ENCODE assay signal across 14 mouse cellular contexts in the genomic region with DNA sequence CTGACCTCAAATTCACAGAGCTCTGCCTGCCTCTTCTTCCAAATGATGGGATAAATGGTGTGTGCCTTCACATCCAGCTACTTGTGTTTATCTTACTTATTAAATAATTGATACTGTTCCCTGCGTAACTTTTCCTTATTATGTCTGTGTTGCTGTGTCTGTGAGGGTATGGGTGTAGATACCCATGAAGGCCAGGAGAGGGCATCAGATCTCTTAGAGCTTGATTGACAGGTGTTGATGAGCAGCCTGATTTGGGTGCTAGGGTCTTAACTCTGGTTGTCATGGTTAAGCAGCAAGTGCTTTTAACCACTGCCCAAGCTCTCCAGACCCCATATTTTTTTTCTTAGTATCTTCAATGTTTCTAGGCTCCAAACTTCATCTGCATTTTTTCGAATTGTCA. TPM values are rescaled to one million over a fixed set of nuclear protein-coding genes. Genes with fewer than 3 reads are reported as not detected.
DNase-seq lines count a peak whose midpoint lies in the region; ATAC-seq and TF ChIP-seq lines count a peak whose summit lies in the region.
"Had no signal": no experiment of that assay in that cellular context is flagged by ENCODE, and none has a peak within 500 bp of the region (broad histone marks: within the 10 kb centered on the region; RNA-seq: fewer than 3 reads in every experiment).

No protein-coding gene starts in this region.

- no peak overlapping the region for H3K27ac ChIP-seq in kidney, adult 2 months (ENCODE audit: insufficient read depth, low read depth, low read length)
- H3K27ac ChIP-seq in kidney, embryonic 14.5 days (ENCODE audit: low read depth, low read length): no peak overlapping the region
- no peak overlapping the region for H3K27ac ChIP-seq in stomach, postnatal 0 days (replicated peaks)
- H3K27ac ChIP-seq: liver, embryonic 13.5 days had no signal

- TF ChIP-seq CTCF in kidney, adult 2 months (conservative IDR thresholded peaks at IDR 0.05; ENCODE audit: insufficient read depth, insufficient read length, low read depth, low read length): peak; percentile 49
- TF ChIP-seq CTCF in stomach, postnatal 0 days (IDR thresholded peaks at IDR 0.05; ENCODE audit: low read depth): peak; percentile 65

- H3K4me2 ChIP-seq in kidney, embryonic 14.5 days (replicated peaks; ENCODE audit: low read depth, low read length): no peak overlapping the region
- no peak overlapping the region for H3K4me2 ChIP-seq in stomach, postnatal 0 days (replicated peaks; ENCODE audit: low read depth)
- H3K4me2 ChIP-seq: liver, embryonic 13.5 days had no signal

- H3K36me3 ChIP-seq in kidney, adult 2 months (ENCODE audit: control insufficient read depth, insufficient read depth, low read length): no peaks in the 10 kb centered on the region
- no peaks in the 10 kb centered on the region for H3K36me3 ChIP-seq in kidney, embryonic 14.5 days (ENCODE audit: control insufficient read depth, insufficient read depth, low read length)
- no peaks in the 10 kb centered on the region for H3K36me3 ChIP-seq in stomach, postnatal 0 days (ENCODE audit: control insufficient read depth, insufficient read depth, low read length)
- H3K36me3 ChIP-seq: liver, embryonic 13.5 days had no signal

- no peak for ATAC-seq in kidney, embryonic 14.5 days (ENCODE audit: low FRiP score, low TSS enrichment)
- ATAC-seq in common myeloid progenitor, adult 5-6 weeks (replicated peaks; ENCODE audit: low read depth, poor library complexity, severe bottlenecking): 0 out of 2 replicates have a peak, but pooled peaks have one; percentile 38
- ATAC-seq in stomach, postnatal 0 days (ENCODE audit: low FRiP score, low TSS enrichment): no peak

- peak; percentile 25 for DNase-seq in kidney, adult 2 months
- peak; percentile 28 for DNase-seq in thymus, postnatal 4 days
- no peak for DNase-seq in thymus, adult 18-20 months
- DNase-seq in stomach, postnatal 0 days (ENCODE audit: low spot score): no peak
- DNase-seq in cerebellum, adult 11 months: no peak
- DNase-seq in adrenal gland, postnatal 36 days: no peak
- DNase-seq: heart, postnatal 10 days; liver, embryonic 13.5 days had no signal

- TF ChIP-seq POLR2A in kidney, adult 2 months (IDR thresholded peaks at IDR 0.05; ENCODE audit: low read depth, low read length): no peak

- no peaks in the 10 kb centered on the region for H3K9me3 ChIP-seq in kidney, embryonic 14.5 days (ENCODE audit: control insufficient read depth, low read length)
- no peaks in the 10 kb centered on the region for H3K9me3 ChIP-seq in stomach, postnatal 0 days (ENCODE audit: control insufficient read depth, low read length)
- H3K9me3 ChIP-seq: liver, embryonic 13.5 days had no signal

- H3K9ac ChIP-seq in kidney, embryonic 14.5 days (ENCODE audit: low read depth, low read length): no peak overlapping the region
- no peak overlapping the region for H3K9ac ChIP-seq in stomach, postnatal 0 days (ENCODE audit: low read length)
- H3K9ac ChIP-seq: liver, embryonic 13.5 days had no signal

- H3K4me1 ChIP-seq in kidney, adult 2 months (ENCODE audit: control insufficient read depth, insufficient read depth, low read length): no peaks in the 10 kb centered on the region
- H3K4me1 ChIP-seq in kidney, embryonic 14.5 days (ENCODE audit: control insufficient read depth, insufficient read depth, low read length): no peaks in the 10 kb centered on the region
- no peaks in the 10 kb centered on the region for H3K4me1 ChIP-seq in stomach, postnatal 0 days (replicated peaks; ENCODE audit: control insufficient read depth, insufficient read depth)

- WGBS in kidney, adult 2 months: 90% methylated on average over 2 of the region's 2 CpGs
- 93% methylated on average over 2 of the region's 2 CpGs for WGBS in kidney, embryonic 14.5 days
- WGBS in stomach, postnatal 0 days: 83% methylated on average over 2 of the region's 2 CpGs

- no peak overlapping the region for H3K4me3 ChIP-seq in kidney, adult 2 months (ENCODE audit: insufficient read depth, low read depth, low read length)
- H3K4me3 ChIP-seq in kidney, embryonic 14.5 days (ENCODE audit: low read length): no peak overlapping the region
- H3K4me3 ChIP-seq in stomach, postnatal 0 days (ENCODE audit: low read depth, low read length): no peak overlapping the region
- H3K4me3 ChIP-seq: liver, embryonic 13.5 days; myocyte had no signal

- H3K27me3 ChIP-seq in kidney, adult 2 months (replicated peaks; ENCODE audit: control insufficient read depth, insufficient read depth, low read length): no peaks in the 10 kb centered on the region
- no peaks in the 10 kb centered on the region for H3K27me3 ChIP-seq in kidney, embryonic 14.5 days (ENCODE audit: control insufficient read depth, insufficient read depth, low read length)
- H3K27me3 ChIP-seq in stomach, postnatal 0 days (ENCODE audit: control insufficient read depth, insufficient read depth, low read length): no peaks in the 10 kb centered on the region
- H3K27me3 ChIP-seq: liver, embryonic 13.5 days had no signal

- no peak for TF ChIP-seq EP300 in stomach, postnatal 0 days (optimal IDR thresholded peaks at IDR 0.05)

RNA-seq across cellular contexts. Expression of a gene that starts 27.3 kb away (rescaled TPM):
- polyA plus RNA-seq in kidney, adult 2 months (2012; rRNA removed): 1.0 and 5.7 TPM in 2 replicates
- 13.0 and 14.2 TPM in 2 replicates for polyA plus RNA-seq in kidney, embryonic 14.5 days (2014; fragmentation: Nextera tagmentation; extraction: Ambion mirVana)
- 144 and 157 TPM in 2 replicates for total RNA-seq in common myeloid progenitor, adult 5-6 weeks (2017)
- polyA plus RNA-seq in stomach, postnatal 0 days (2015; fragmentation: Nextera tagmentation; extraction: Ambion mirVana): 2.6 and 3.2 TPM in 2 replicates
- under 1 TPM; 0.63 to 0.73 TPM for total RNA-seq in adrenal gland, postnatal 36 days (2021)

RNA-seq across cellular contexts. Expression of a gene that starts 29.8 kb away (rescaled TPM):
- polyA plus RNA-seq in kidney, adult 2 months (2012; rRNA removed): not detected in 2 replicates
- not detected in 2 replicates for polyA plus RNA-seq in kidney, embryonic 14.5 days (2014; fragmentation: Nextera tagmentation; extraction: Ambion mirVana)
- total RNA-seq in common myeloid progenitor, adult 5-6 weeks (2017): not detected in 2 replicates
- not detected in 2 replicates for polyA plus RNA-seq in stomach, postnatal 0 days (2015; fragmentation: Nextera tagmentation; extraction: Ambion mirVana)
- total RNA-seq in adrenal gland, postnatal 36 days (2021): not detected
- total RNA-seq: heart, postnatal 10 days; layer of hippocampus, adult 8-10 months had no signal
- polyA plus RNA-seq: forebrain, embryonic 11.5 days; liver, embryonic 13.5 days; small intestine, adult 2 months had no signal

RNA-seq across cellular contexts. Expression of a gene that starts 38.6 kb away (rescaled TPM):
- polyA plus RNA-seq in kidney, adult 2 months (2012; rRNA removed): 57.2 and 62.2 TPM in 2 replicates
- 53.0 and 102 TPM in 2 replicates for polyA plus RNA-seq in kidney, embryonic 14.5 days (2014; fragmentation: Nextera tagmentation; extraction: Ambion mirVana)
- 166 and 172 TPM in 2 replicates for total RNA-seq in common myeloid progenitor, adult 5-6 weeks (2017)
- 57.3 and 62.7 TPM in 2 replicates for polyA plus RNA-seq in stomach, postnatal 0 days (2015; fragmentation: Nextera tagmentation; extraction: Ambion mirVana)
- total RNA-seq in adrenal gland, postnatal 36 days (2021): 100 to 1,000 TPM; 104 to 112 TPM

RNA-seq across cellular contexts. Expression of a gene that starts 54.3 kb away (rescaled TPM):
- 64.7 and 68.2 TPM in 2 replicates for polyA plus RNA-seq in kidney, adult 2 months (2012; rRNA removed)
- polyA plus RNA-seq in kidney, embryonic 14.5 days (2014; fragmentation: Nextera tagmentation; extraction: Ambion mirVana): 0.69 and 1.8 TPM in 2 replicates
- 0.14 TPM in 1 of 2 replicates, not detected in the other for total RNA-seq in common myeloid progenitor, adult 5-6 weeks (2017)
- polyA plus RNA-seq in stomach, postnatal 0 days (2015; fragmentation: Nextera tagmentation; extraction: Ambion mirVana): 0.36 and 0.57 TPM in 2 replicates
- 1 to 10 TPM; 1.9 to 2.0 TPM for total RNA-seq in adrenal gland, postnatal 36 days (2021)
- polyA plus RNA-seq: myocyte had no signal

Comparison
In these comparisons a context has a peak if more than half of its experiments do, and no peak if none do; other contexts are left out.
1. DNase-seq: peak in kidney, adult 2 months (single experiment) and thymus, postnatal 4 days (single experiment); none in thymus, adult 18-20 months (0 of 2), stomach, postnatal 0 days (single experiment), cerebellum, adult 11 months (single experiment) and adrenal gland, postnatal 36 days (0 of 2).